12 mouse cellular contexts compared by ENCODE assay signal in the genomic region with DNA sequence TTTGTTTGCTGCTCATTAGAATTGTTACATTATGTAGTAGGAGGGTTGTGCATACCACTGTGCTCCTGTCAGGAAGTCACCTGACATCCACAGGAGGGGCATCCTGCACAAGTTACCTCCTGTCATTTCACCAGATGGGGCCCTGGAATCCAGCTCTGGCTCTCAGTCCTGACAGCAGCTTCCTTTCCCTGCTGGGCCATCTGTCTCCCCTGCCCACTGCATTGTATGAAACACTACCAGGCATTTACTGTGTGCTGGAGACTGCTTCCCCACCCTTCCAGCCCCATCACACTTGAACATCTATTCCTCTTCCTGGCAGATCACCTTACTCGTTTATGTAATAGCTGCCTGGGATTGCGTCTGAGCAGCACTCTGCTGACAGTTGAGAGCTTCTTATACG. TPM values are rescaled to one million over a fixed set of nuclear protein-coding genes. Genes with fewer than 3 reads are reported as not detected.
DNase-seq lines count a peak whose midpoint lies in the region; ATAC-seq and TF ChIP-seq lines count a peak whose summit lies in the region.
"Had no signal": no experiment of that assay in that cellular context is flagged by ENCODE, and none has a peak within 500 bp of the region (broad histone marks: within the 10 kb centered on the region; RNA-seq: fewer than 3 reads in every experiment).

No protein-coding gene starts in this region.

- no peak for ATAC-seq in forebrain, embryonic 13.5 days
- no peak; the same call in 1 of the 2 replicates for ATAC-seq in forebrain, embryonic 16.5 days
- ATAC-seq in intestine, postnatal 0 days = no peak
- ATAC-seq: intestine, embryonic 16.5 days had no signal

- 0 out of 2 replicates have a peak overlapping the region, but pooled peaks have one; percentile 21 for H3K27ac ChIP-seq in forebrain, embryonic 13.5 days
- no peak overlapping the region for H3K27ac ChIP-seq in forebrain, embryonic 16.5 days (ENCODE audit: low read length)
- H3K27ac ChIP-seq in layer of hippocampus, adult 2 months = peak overlapping the region; percentile 68
- H3K27ac ChIP-seq in intestine, postnatal 0 days (ENCODE audit: low read depth, low read length) = no peak overlapping the region

- H3K4me3 ChIP-seq in forebrain, embryonic 13.5 days = no peak overlapping the region
- H3K4me3 ChIP-seq in forebrain, embryonic 16.5 days (replicated peaks; ENCODE audit: low read length) = no peak overlapping the region
- H3K4me3 ChIP-seq in layer of hippocampus, adult 2 months = no peak overlapping the region
- H3K4me3 ChIP-seq in intestine, postnatal 0 days (ENCODE audit: low read depth, low read length) = no peak overlapping the region
- H3K4me3 ChIP-seq: myocyte had no signal

- 83% methylated on average over 3 of the region's 3 CpGs for WGBS in forebrain, embryonic 13.5 days
- 63% methylated on average over 3 of the region's 3 CpGs for WGBS in forebrain, embryonic 16.5 days
- WGBS in intestine, postnatal 0 days = 76% methylated on average over 3 of the region's 3 CpGs

- TF ChIP-seq CTCF in layer of hippocampus, adult 2 months (conservative IDR thresholded peaks at IDR 0.05) = no peak
- no peak for TF ChIP-seq CTCF in intestine, postnatal 0 days (IDR thresholded peaks at IDR 0.05; ENCODE audit: low read depth)

- DNase-seq in retina, embryonic 14.5 days (ENCODE audit: low spot score) = peak; percentile 11
- DNase-seq in retina, postnatal 1 day = no peak
- peak; percentile 35 to 63 for DNase-seq in layer of hippocampus, adult 2 months (ENCODE audit: low spot score in 2 of 2)
- peak; percentile 42 to 51 for DNase-seq in right cerebral cortex, postnatal 36 days (ENCODE audit: low spot score in 2 of 2)
- DNase-seq in lung, postnatal 10 days = no peak
- DNase-seq: adrenal gland, postnatal 14 days; spleen, adult 18-20 months had no signal

- no peak overlapping the region for H3K9ac ChIP-seq in forebrain, embryonic 13.5 days
- no peak overlapping the region for H3K9ac ChIP-seq in forebrain, embryonic 16.5 days (replicated peaks; ENCODE audit: low read depth, low read length)
- H3K9ac ChIP-seq in intestine, postnatal 0 days (ENCODE audit: low read depth, low read length) = no peak overlapping the region

- no peaks in the 10 kb centered on the region for H3K9me3 ChIP-seq in forebrain, embryonic 13.5 days (replicated peaks)
- H3K9me3 ChIP-seq in forebrain, embryonic 16.5 days (ENCODE audit: control insufficient read depth, low read length) = no peaks in the 10 kb centered on the region
- H3K9me3 ChIP-seq in intestine, postnatal 0 days (ENCODE audit: control insufficient read depth) = no peaks in the 10 kb centered on the region

- no peaks in the 10 kb centered on the region for H3K4me1 ChIP-seq in forebrain, embryonic 13.5 days
- H3K4me1 ChIP-seq in forebrain, embryonic 16.5 days (replicated peaks; ENCODE audit: control insufficient read depth, insufficient read depth, low read length) = no peaks in the 10 kb centered on the region
- H3K4me1 ChIP-seq in intestine, postnatal 0 days (replicated peaks; ENCODE audit: control insufficient read depth, insufficient read depth, low read length) = no peaks in the 10 kb centered on the region

- H3K4me2 ChIP-seq in forebrain, embryonic 13.5 days = no peak overlapping the region
- no peak overlapping the region for H3K4me2 ChIP-seq in forebrain, embryonic 16.5 days (ENCODE audit: low read length)
- H3K4me2 ChIP-seq in intestine, postnatal 0 days (replicated peaks; ENCODE audit: low read depth) = no peak overlapping the region

- peaks cover 91% of the 10 kb centered on the region for H3K36me3 ChIP-seq in forebrain, embryonic 13.5 days (ENCODE audit: poor library complexity, severe bottlenecking)
- H3K36me3 ChIP-seq in forebrain, embryonic 16.5 days (ENCODE audit: control insufficient read depth, insufficient read depth) = peaks cover 49% of the 10 kb centered on the region
- H3K36me3 ChIP-seq in intestine, postnatal 0 days (ENCODE audit: control insufficient read depth, insufficient read depth) = peaks cover 68% of the 10 kb centered on the region

- H3K27me3 ChIP-seq in forebrain, embryonic 13.5 days = no peaks in the 10 kb centered on the region
- H3K27me3 ChIP-seq in forebrain, embryonic 16.5 days (replicated peaks; ENCODE audit: control insufficient read depth, insufficient read depth, low read length) = no peaks in the 10 kb centered on the region
- no peaks in the 10 kb centered on the region for H3K27me3 ChIP-seq in intestine, postnatal 0 days (replicated peaks; ENCODE audit: control insufficient read depth, insufficient read depth, low read length)

RNA-seq across cellular contexts. Expression of gene Fam78a, which starts 55.0 kb away (rescaled TPM):
- polyA plus RNA-seq in forebrain, embryonic 13.5 days (2015; fragmentation: Nextera tagmentation; extraction: Ambion mirVana) = 0.36 and 0.73 TPM in 2 replicates
- 0.20 and 0.48 TPM in 2 replicates for polyA plus RNA-seq in forebrain, embryonic 16.5 days (2015; fragmentation: Nextera tagmentation; extraction: Ambion mirVana)
- 1 to 10 TPM; 3.6 to 6.0 TPM for total RNA-seq in layer of hippocampus, adult 2 months (2021)
- polyA plus RNA-seq in intestine, postnatal 0 days (2015; fragmentation: Nextera tagmentation; extraction: Ambion mirVana) = 6.1 and 6.2 TPM in 2 replicates

RNA-seq across cellular contexts. Expression of gene Nup214, which starts 55.4 kb away (rescaled TPM):
- polyA plus RNA-seq in forebrain, embryonic 13.5 days (2015; fragmentation: Nextera tagmentation; extraction: Ambion mirVana) = 101 and 103 TPM in 2 replicates
- 67.8 and 69.2 TPM in 2 replicates for polyA plus RNA-seq in forebrain, embryonic 16.5 days (2015; fragmentation: Nextera tagmentation; extraction: Ambion mirVana)
- total RNA-seq in layer of hippocampus, adult 2 months (2021) = 10 to 100 TPM; 67.0 to 69.3 TPM
- polyA plus RNA-seq in intestine, postnatal 0 days (2015; fragmentation: Nextera tagmentation; extraction: Ambion mirVana) = 31.3 and 37.2 TPM in 2 replicates

Comparison
In these comparisons a context has a peak if more than half of its experiments do, and no peak if none do; other contexts are left out.
1. H3K27ac ChIP-seq: peak in forebrain, embryonic 13.5 days (single experiment) and layer of hippocampus, adult 2 months (single experiment); none in forebrain, embryonic 16.5 days (single experiment) and intestine, postnatal 0 days (single experiment).
2. DNase-seq: peak in retina, embryonic 14.5 days (single experiment), layer of hippocampus, adult 2 months (2 of 2) and right cerebral cortex, postnatal 36 days (2 of 2); none in retina, postnatal 1 day (single experiment) and lung, postnatal 10 days (single experiment).